Mouse (Mus musculus) forebrain, embryonic 11.5 days (tissue): Measurements from ENCODE around the gene Sox10. TPM values are rescaled to one million over a fixed set of nuclear protein-coding genes. Genes with fewer than 3 reads are reported as not detected.
A peak's percentile ranks its signal among the peaks of the same experiment; 100 is the strongest.

ENCODE experiments used
- ATAC-seq: fragments of 200-750 bp; cut with Nextera tagmentation; replicated peaks from 2 replicates; pipeline ENCODE4 v1.8.0; 2017; ENCODE audit warnings: moderate TSS enrichment; ENCODE audit not compliant: low FRiP score
- DNase-seq: peaks from one replicate; pipeline ENCODE4 v3.0.0-alpha.2; 2017; ENCODE audit warnings: low spot score
- H3K27ac ChIP-seq: fragments of 300-500 bp; sonication (generic); 2 replicates; pipeline ENCODE4 v1.5.1; 2014; ENCODE audit warnings: low read depth, low read length
- H3K27me3 ChIP-seq: fragments of 300-500 bp; sonication (generic); 2 replicates; pipeline ENCODE4 v1.6.1; 2014; ENCODE audit warnings: mild to moderate bottlenecking, low read length, mixed read lengths; ENCODE audit not compliant: control insufficient read depth, insufficient read depth
- H3K36me3 ChIP-seq: fragments of 300-500 bp; sonication (generic); 2 replicates; pipeline ENCODE4 v1.6.1; 2014; ENCODE audit warnings: mild to moderate bottlenecking, low read length, moderate library complexity, mixed read lengths; ENCODE audit not compliant: control insufficient read depth, insufficient read depth
- H3K4me1 ChIP-seq: fragments of 300-500 bp; sonication (generic); replicated peaks from 2 replicates; pipeline ENCODE4 v1.6.1; 2014; ENCODE audit warnings: low read length, mixed read lengths; ENCODE audit not compliant: control insufficient read depth, insufficient read depth
- H3K4me2 ChIP-seq: fragments of 300-500 bp; sonication (generic); 2 replicates; pipeline ENCODE4 v1.6.1; 2014; ENCODE audit warnings: low read depth, mild to moderate bottlenecking, low read length, moderate library complexity, mixed read lengths; ENCODE audit not compliant: severe bottlenecking
- H3K4me3 ChIP-seq: fragments of 300-500 bp; sonication (generic); 2 replicates; pipeline ENCODE4 v1.5.1; 2014; ENCODE audit warnings: low read depth, low read length
- H3K9ac ChIP-seq: fragments of 300-500 bp; sonication (generic); 2 replicates; pipeline ENCODE4 v1.6.1; 2014; ENCODE audit warnings: low read length
- H3K9me3 ChIP-seq: fragments of 300-500 bp; sonication (generic); 2 replicates; pipeline ENCODE4 v1.6.1; 2016; ENCODE audit warnings: low read length, mixed read lengths; ENCODE audit not compliant: control insufficient read depth
- WGBS: fragments of 180-500 bp; shearing (Covaris S2); extraction: QIAGEN DNeasy Blood & Tissue Kit; methylation state at CpG from one replicate; pipeline ENCODE4 v1.1.7; 2014; 5-methylcytosine and 5-hydroxymethylcytosine counted together
- polyA plus RNA-seq: library from polyadenylated mRNA; unstranded; fragments of >200 nt; fragmentation: Nextera tagmentation; extraction: Ambion mirVana; gene quantifications from 2 replicates; pipeline ENCODE4 v1.2.1, GENCODE M21; 2014

Gene Sox10
- polyA plus RNA-seq, 1 experiment from 2014 or later: 1.3 TPM

GRCm38 (mm10) chr15:79199390-79199976 is 34.4 kb upstream of the Sox10 start:
- WGBS: 92% methylated on average over 12 of the region's 12 CpGs
- no peak for DNase-seq
- no peaks in the 10 kb centered on the region for H3K36me3 ChIP-seq
- H3K27me3 ChIP-seq: no peaks in the 10 kb centered on the region
- no peak overlapping the region for H3K4me3 ChIP-seq
- no peak overlapping the region for H3K4me2 ChIP-seq
- no peak for ATAC-seq
- H3K9me3 ChIP-seq: no peaks in the 10 kb centered on the region
- H3K27ac ChIP-seq: no peak overlapping the region
- peaks cover 14% of the 10 kb centered on the region for H3K4me1 ChIP-seq
- no peak overlapping the region for H3K9ac ChIP-seq

DNA sequence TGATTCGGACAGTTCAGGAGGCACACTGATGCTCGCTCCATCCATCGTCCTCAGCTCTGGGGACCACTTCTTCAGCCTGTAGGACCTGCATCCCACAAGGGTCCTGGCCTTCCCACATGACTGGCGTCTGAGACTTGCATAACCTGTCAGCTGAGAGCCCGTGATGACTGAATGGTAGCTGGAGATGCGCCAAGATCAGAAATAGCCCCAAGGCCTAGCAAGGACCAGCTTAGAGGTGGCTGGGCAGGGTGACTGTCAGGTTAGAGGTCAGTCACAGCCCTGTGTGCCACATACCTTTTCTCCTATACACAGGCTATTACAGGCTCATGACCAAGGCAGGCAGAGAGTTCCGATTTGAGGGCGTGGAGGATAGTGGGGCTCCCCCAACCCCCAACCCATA is 30.5 kb upstream of the Sox10 start:
- Histone ChIP-seq H3K9me3 (no peaks in the 10 kb centered on the region), H3K27me3 (no peaks in the 10 kb centered on the region), H3K9ac (no peak overlapping the region), H3K4me1 (peaks cover 19% of the 10 kb centered on the region), H3K27ac (no peak overlapping the region), H3K4me3 (no peak overlapping the region), H3K36me3 (no peaks in the 10 kb centered on the region), H3K4me2 (no peak overlapping the region)
- DNase-seq: no peak
- ATAC-seq: no peak
- WGBS: 88% methylated on average over 8 of the region's 8 CpGs

DNA sequence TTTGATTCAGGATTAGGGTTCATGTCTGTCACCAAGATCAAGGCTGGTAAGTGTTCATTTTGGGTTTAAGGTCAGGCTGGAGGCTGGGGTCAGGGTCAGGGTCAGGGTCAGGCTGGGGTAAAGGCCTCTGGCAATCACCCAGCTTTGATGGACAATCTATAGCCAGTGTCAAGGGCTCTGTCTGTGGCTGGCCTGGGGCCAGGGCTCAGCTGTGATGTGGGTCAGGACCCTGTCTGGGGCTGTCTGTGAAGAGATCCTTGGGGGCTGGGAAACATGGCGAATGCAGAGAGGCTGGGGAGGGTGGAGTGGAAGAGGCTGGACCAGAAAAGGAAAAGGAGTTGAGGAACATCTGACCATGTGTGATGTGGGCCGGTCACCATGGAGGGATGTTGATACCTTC is 29.9 kb upstream of the Sox10 start:
- DNase-seq (no peak), ATAC-seq (no peak)
- no peaks in the 10 kb centered on the region for H3K36me3 ChIP-seq
- no peak overlapping the region for H3K4me2 ChIP-seq
- H3K4me1 ChIP-seq: peaks cover 19% of the 10 kb centered on the region
- no peaks in the 10 kb centered on the region for H3K27me3 ChIP-seq
- no peak overlapping the region for H3K4me3 ChIP-seq
- no peak overlapping the region for H3K27ac ChIP-seq
- H3K9me3 ChIP-seq: no peaks in the 10 kb centered on the region
- no peak overlapping the region for H3K9ac ChIP-seq
- 75% methylated on average over 2 of the region's 2 CpGs for WGBS

DNA sequence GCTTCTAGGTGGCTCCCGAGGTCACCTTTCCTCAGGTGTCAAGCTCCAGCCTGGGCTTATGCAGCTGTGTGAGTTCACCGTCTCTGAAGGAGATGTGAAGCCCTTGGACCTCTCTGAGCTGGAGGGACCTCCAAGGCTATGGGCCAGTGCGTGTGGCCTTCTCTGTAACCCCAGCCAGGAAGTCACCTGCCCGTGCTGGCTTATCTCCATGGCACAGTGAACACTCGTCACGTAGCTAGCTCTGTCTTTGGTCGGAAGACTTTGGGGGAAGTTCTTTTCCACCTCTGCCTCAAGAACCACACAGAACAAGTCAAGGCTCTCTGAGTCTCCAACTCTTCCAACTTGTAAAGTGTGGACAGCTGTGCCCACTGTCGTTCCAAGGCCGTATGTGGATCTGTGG is 29.0 kb upstream of the Sox10 start:
- no peaks in the 10 kb centered on the region for H3K36me3 ChIP-seq
- no peaks in the 10 kb centered on the region for H3K27me3 ChIP-seq
- peak overlapping the region; percentile 65; the same call in 1 of the 2 replicates for H3K9ac ChIP-seq
- H3K4me3 ChIP-seq: no peak overlapping the region
- WGBS: 89% methylated on average over 9 of the region's 9 CpGs
- no peak overlapping the region for H3K4me2 ChIP-seq
- peak overlapping the region; percentile 92 for H3K27ac ChIP-seq
- no peak for ATAC-seq
- H3K4me1 ChIP-seq: peaks cover 19% of the 10 kb centered on the region
- no peaks in the 10 kb centered on the region for H3K9me3 ChIP-seq
- no peak for DNase-seq

DNA sequence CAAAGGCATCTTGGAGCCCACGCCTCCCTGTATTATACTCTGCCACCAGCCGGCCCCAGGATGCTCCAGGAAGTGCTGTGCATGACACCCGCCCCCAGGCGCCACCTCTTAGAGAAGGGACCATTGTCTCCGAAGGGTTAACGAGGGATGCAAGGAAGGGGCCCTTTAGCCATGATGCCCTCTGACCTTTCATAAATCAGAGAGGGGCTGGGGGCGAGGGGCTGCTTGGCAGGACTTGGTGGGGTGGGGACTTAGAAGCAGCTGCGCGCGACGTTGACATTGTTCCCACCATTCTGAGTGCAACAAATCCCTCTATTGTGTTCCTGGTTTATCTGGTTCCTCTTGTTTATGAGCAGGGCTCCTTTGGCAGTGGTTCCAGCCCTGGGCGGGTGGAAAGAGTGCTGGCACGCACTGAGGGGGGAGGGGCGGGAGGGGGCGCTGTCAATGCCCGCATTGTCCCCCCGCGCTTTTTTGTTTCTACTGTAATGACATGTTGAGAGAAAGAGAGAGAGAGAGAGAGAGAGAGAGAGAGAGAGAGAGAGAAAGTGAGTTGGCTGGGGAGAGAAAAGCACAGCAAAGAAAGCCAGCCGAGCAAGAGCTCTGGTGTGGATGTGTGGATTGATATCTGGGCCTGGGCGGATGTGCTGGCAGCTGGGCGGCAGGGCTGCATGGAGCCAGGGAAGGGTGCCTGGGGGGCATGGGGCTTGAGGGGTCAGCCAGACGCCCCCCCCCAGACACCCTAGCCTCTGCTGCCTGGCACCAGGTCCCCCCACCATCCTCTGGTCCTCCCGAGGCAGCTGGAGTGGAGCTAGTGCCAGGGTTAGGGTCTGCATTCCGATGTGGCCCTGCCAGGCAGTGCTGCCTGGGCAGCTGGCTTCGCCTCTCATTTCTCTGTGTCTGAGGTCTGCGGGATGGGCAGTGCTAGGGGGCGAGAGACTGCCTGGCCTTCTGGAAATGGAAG is 28.1 kb upstream of the Sox10 start:
- Histone ChIP-seq H3K27ac (peak overlapping the region; percentile 92), H3K36me3 (no peaks in the 10 kb centered on the region), H3K4me3 (no peak overlapping the region), H3K9ac (peak overlapping the region; percentile 65), H3K9me3 (no peaks in the 10 kb centered on the region), H3K27me3 (no peaks in the 10 kb centered on the region), H3K4me1 (peaks cover 19% of the 10 kb centered on the region), H3K4me2 (peak overlapping the region; percentile 34; the same call in 1 of the 2 replicates)
- ATAC-seq (peak; percentile 74), DNase-seq (peak; percentile 80)
- 18% methylated on average over 26 of the region's 27 CpGs for WGBS

- no peaks in the 10 kb centered on the region for H3K9me3 ChIP-seq
- no peaks in the 10 kb centered on the region for H3K27me3 ChIP-seq
- ATAC-seq (peak; percentile 32; the same call in 1 of the 2 replicates), DNase-seq (no peak)
- peaks cover 19% of the 10 kb centered on the region for H3K4me1 ChIP-seq
- no peak overlapping the region for H3K4me3 ChIP-seq
- no peak overlapping the region for H3K9ac ChIP-seq
- 83% methylated on average over 6 of the region's 6 CpGs for WGBS
- H3K36me3 ChIP-seq: no peaks in the 10 kb centered on the region
- peak overlapping the region; percentile 92 for H3K27ac ChIP-seq
- H3K4me2 ChIP-seq: no peak overlapping the region; the same call in 1 of the 2 replicates
These were observed 27.4 kb upstream of the Sox10 start for GRCm38 (mm10) chr15:79192450-79192849.

DNA sequence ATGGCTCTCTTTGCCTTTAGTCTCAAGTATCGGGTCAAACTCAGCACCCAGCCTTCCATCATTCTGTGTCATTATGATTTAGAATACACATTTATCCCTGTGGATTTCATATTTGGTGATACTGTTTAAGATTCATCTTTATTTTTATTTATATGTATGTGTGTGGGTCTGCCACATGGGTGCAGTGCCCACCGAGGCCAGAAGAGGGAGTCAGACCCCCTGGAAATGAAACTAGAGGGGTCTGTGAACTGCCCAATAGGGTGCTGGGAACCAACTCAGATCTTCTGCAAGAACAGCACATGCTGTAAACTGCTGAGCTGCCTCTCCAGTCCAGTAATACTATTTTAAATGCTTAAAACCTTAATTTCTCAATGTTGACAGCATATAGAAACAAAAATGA is 26.4 kb upstream of the Sox10 start:
- Histone ChIP-seq H3K27me3 (no peaks in the 10 kb centered on the region), H3K4me1 (peaks cover 19% of the 10 kb centered on the region), H3K4me3 (no peak overlapping the region), H3K4me2 (no peak overlapping the region), H3K27ac (no peak overlapping the region), H3K36me3 (no peaks in the 10 kb centered on the region), H3K9me3 (no peaks in the 10 kb centered on the region), H3K9ac (no peak overlapping the region)
- WGBS: 94% methylated on average over 2 of the region's 2 CpGs
- no peak for ATAC-seq
- no peak for DNase-seq

GRCm38 (mm10) chr15:79187819-79188218 is 22.8 kb upstream of the Sox10 start:
- WGBS: 92% methylated on average over 8 of the region's 8 CpGs
- no peaks in the 10 kb centered on the region for H3K27me3 ChIP-seq
- H3K9me3 ChIP-seq: no peaks in the 10 kb centered on the region
- peaks cover 5% of the 10 kb centered on the region for H3K4me1 ChIP-seq
- H3K9ac ChIP-seq: no peak overlapping the region
- H3K27ac ChIP-seq: no peak overlapping the region
- DNase-seq: no peak
- H3K36me3 ChIP-seq: no peaks in the 10 kb centered on the region
- no peak overlapping the region for H3K4me2 ChIP-seq
- H3K4me3 ChIP-seq: no peak overlapping the region
- ATAC-seq: no peak
